Mouse (Mus musculus) thymus, adult 18-20 months (tissue): ENCODE measurements around the gene Ghr.
A peak's percentile ranks its signal among the peaks of the same experiment; 100 is the strongest.

Source experiments
- DNase-seq, 2 experiments: peaks; one replicate each; pipeline ENCODE4 v3.0.0; 2022; ENCODE audit warnings: mixed read lengths in 2 of 2

Ghr gene

DNA sequence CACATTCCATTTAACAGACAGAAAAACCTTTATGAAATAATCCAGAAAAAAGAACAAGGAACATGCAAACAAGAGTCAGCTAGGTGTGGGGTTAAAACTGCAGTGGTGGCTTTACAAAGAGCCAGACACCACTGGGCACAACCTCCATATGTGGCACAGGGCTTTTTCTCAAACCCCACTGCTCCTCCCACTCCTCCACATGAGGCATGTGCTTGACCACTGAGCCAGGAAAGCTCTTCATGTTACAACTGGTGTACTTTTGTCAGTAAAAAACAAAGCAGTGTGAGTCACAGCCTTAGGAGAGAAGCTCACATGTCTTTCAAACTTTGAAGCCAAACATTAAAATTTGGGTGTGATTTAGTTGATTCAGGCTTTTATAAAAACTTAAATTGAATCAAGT, 302.1 kb downstream of the Ghr start:
- DNase-seq = no peak

- DNase-seq = no peak
Measured at GRCm38 (mm10) chr15:3279242-3279641, 304.1 kb downstream of the Ghr start.

GRCm38 (mm10) chr15:3277391-3277790, 305.9 kb downstream of the Ghr start:
- no peak for DNase-seq

- no peak for DNase-seq
Measured at GRCm38 (mm10) chr15:3273191-3273590, 310.1 kb downstream of the Ghr start.

GRCm38 (mm10) chr15:3271216-3271615, 312.1 kb downstream of the Ghr start:
- DNase-seq = peak in 1 of 2 experiments; percentile 16

DNA sequence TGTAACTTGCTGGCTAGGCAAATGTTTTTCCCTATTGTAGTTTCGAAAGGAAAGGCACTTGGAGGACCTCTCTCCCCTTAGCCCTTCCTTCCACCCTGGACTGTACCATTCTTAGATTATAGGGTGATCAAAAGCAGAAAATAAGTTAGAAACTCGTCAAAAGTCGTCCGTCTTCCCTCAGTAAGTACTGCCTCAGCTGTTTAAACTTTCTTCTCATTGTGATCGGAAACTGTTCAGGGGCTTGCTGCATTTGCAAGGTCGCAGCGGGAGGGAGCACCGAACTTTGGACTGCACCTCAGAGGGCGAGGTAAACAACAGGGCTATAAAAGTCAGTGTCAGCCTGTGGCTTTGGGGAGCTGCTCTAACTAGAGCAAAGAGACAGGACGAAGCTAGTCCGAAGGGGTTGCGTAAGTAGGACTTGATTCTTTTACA, 312.6 kb downstream of the Ghr start:
- peak; percentile 41 to 67 for DNase-seq

- DNase-seq = no peak
Measured at GRCm38 (mm10) chr15:3269996-3270645, 313.2 kb downstream of the Ghr start.

DNA sequence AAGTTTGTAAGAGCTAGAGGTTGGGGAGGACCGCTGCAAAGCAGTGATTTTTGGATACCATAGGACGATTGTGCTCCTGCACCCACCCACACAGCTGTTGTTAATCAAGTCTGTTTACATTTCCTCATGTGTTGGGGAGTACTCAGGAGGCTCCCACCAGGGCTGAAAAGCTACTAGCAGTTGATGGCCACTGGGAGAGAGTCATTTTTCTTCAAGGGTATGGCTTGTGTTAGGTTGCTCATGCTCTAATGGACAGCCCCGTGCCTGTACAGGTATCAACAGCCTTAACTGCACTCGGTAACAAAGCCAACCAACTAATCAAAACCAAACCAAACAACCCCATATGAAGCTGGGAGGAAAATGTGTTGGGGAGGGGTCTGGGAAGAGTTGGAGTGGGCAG, 313.8 kb downstream of the Ghr start:
- DNase-seq = no peak

DNA sequence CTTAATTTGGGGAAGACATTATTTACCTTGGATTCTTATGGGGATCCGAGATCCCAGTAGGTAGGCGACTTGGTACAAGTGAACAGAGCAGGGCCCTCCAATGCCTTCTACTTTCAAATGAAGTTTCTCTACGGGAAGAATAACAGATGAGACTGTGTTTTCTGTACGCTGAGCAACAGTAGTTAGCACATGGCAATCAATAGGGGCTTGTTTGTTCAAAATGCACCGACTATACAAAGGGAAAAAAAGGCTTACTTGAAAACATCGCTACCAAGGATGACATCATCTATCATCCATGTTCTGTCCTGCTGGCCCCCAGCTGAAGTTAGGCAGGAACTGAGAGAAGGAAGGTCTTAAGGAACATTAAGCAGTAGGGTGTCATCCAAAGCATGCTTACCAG, 315.0 kb downstream of the Ghr start, which contains the start of gene Selenop:
Gene Selenop (plus strand): TSS at position 301 of the 400 bp plus-strand sequence.
- no peak for DNase-seq
